Mouse (Mus musculus) cerebellum, adult 11-12 months (tissue): ENCODE results near the gene Pcolce2.

ENCODE experiments used
- DNase-seq: peaks from one replicate; pipeline ENCODE4 v3.0.0; 2022

Pcolce2 gene

DNA sequence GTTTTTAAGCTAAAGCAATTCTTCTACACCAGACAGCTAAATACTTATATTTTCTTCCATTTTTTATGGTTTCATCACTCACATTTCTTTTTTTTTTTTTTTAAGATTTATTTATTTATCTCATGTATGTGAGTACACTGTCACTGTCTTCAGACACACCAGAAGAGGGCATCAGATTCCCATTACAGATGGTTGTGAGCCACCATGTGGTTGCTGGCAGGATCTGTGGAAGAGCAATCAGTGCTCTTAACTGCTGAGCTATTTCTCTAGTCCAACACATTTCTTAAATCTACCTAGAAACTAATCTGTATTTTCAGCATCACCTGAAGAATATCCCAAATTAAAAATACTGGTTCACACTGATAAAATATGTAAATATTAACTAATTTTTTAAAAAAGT is 98.8 kb downstream of the Pcolce2 start:
- DNase-seq: no peak

DNA sequence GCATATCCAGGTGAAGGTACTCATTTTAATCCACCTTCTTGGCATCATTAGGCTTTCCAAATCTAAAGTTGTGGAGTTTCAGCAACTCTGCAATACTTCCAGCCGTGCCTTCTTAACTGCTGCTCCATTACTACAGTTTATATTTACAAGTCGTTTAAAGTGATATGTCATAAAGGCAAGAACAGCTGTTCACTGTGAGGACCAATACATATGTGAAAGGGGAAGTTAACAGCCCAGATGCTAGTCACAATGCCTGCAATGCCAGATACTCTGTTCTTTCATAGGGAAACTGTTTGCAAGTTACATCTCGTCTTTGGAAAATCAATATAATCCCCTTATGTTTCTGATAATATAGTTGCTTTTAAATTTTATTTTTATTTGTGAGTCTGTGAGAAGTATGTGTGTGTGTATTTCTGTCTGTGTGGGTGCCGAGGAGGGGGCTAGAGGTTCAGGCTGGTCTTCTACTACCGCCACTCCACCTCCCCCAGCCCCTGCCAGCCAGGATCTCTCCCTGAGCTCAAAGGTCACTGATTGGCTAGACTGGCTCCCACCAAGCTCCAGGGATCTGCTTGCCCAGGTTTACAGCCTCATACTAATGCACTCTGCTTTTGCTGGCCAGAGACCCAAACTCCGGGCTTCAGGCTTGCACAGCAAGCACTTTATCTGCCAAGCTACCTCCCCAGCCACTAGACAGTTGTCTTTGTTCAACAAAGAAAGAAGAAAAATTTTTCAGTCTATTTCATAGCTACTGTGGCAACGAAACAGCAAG is 107.6 kb downstream of the Pcolce2 start:
- peak; percentile 20 for DNase-seq

DNA sequence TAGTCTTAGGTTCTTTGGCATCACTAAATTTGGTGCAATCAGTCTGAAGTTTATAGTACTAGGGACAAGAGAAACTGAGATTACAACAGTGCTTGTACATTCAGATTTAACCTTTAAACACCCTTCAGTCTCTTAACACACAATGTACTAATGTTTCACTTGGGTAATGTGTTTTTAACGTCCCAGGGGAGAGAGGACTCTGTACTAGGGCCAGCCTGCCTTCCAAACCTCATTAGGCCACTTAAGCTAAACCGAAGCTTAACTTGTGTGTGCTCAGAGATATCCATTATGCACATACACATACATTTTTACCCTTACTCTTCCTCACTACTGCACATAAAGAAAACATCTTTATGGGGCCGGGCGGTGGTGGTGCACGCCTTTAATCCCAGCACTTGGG is 109.9 kb downstream of the Pcolce2 start:
- no peak for DNase-seq
